Mouse (Mus musculus): ENCODE results near the gene Evc.

DNA sequence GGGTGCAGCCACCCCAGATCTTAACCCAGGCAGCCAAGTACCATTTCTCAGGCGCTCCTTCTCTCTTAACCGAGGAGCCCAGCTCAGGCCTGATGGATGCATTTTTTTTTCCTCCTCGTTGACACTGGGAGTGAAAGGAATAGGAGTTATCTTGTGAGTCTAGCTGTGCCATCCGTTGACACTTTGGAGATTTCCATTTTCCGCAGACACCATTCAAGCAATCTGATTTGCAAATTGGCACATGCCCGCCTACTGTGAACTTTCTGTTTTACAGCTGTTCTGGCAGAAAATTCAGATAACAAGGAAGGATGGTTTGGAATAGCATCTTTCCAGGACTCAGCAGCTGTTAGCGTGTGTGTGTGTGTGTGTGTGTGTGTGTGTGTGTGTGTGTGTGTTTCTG, 40.7 kb upstream of the Evc start:
- TF ChIP-seq POLR2AphosphoS2 (IDR thresholded peaks at IDR 0.05; ENCODE audit: low read depth, low read length) (no peak), ELF1 (IDR thresholded peaks at IDR 0.05; ENCODE audit: low read depth, low read length) (no peak), EP300 (IDR thresholded peaks at IDR 0.05; ENCODE audit: low read length) (no peak), TCF12 (IDR thresholded peaks at IDR 0.05; ENCODE audit: low read depth, low read length) (no peak), POLR2A (IDR thresholded peaks at IDR 0.05; ENCODE audit: low read depth, low read length) (no peak), SMC3 (IDR thresholded peaks at IDR 0.05; ENCODE audit: low read depth, low read length) (no peak), MXI1 (IDR thresholded peaks at IDR 0.05; ENCODE audit: low read depth, low read length) (no peak), CTCF (conservative IDR thresholded peaks at IDR 0.05 in 1 of 2, IDR thresholded peaks at IDR 0.05 in 1 of 2; ENCODE audit: low read depth in 2 of 2, low read length in 2 of 2) (no peak), MAFK (IDR thresholded peaks at IDR 0.05; ENCODE audit: insufficient replicate concordance, low read length) (no peak)
